Mouse (Mus musculus): ENCODE data around the gene Asic4. TPM values are rescaled to one million over a fixed set of nuclear protein-coding genes. Genes with fewer than 3 reads are reported as not detected.
A peak's percentile ranks its signal among the peaks of the same experiment; 100 is the strongest.

Asic4 gene
- polyA plus RNA-seq, 1 experiment, result 0.08 TPM

DNA sequence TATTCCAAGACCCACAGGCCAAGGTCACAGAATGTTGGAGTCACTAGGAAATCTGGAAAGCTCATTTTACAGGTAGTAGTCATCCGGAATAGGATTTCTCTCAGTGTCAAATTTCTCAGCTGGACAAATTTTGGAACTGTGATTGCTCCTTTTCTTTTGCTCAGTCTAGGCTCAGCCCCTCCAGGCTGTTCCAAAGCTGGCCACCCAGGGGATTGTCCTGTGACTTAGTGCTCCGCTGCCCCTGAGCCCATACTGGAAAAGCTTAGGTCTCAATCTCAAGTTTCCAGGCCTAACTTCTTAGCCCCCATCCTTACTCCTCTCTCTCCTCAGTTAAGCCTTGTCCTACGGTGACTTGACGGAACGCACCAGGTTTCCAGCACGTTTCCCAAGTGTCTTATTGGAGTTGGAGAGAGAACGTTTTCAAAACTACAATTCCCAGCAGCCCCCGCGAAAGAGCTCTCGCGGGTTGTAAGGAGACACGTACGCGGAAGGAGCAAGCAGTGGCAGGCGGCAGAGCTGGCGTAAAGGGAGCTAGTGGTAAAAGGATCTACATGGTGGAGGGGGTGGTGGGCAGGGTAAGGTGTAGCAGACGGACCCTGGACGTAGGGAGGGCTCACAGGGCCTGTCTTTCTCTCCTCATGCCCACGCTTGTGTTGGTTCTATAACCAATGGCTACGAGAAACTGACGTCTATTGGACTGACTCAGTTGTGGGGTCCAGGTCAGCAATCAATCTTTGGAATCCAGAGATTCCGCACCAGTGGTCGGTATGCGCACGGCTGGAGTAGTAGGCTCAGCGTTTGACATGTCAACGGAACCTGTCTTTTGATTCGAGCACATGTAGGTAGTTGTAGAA lies 14.5 kb upstream of the Asic4 start, which contains the start of gene Gmppa:
Gene Gmppa, plus strand, starts transcription at position 456 of the 854 bp plus-strand sequence.
- Histone ChIP-seq H3K4me1 (ENCODE audit: control insufficient read depth, insufficient read depth, low read length) (peaks cover 2% of the 10 kb centered on the region; the same call in 1 of the 2 replicates), H3K27me3 (replicated peaks; ENCODE audit: control insufficient read depth, insufficient read depth, low read length) (no peaks in the 10 kb centered on the region), H3K4me3 (ENCODE audit: insufficient read depth, low read depth, low read length) (peak within 1 kb of the TSS; percentile 65), H3K36me3 (ENCODE audit: control insufficient read depth, insufficient read depth, low read length) (no peaks in the 10 kb centered on the region), H3K27ac (ENCODE audit: insufficient read depth, low read depth, low read length) (peak within 1 kb of the TSS; percentile 18; the same call in 1 of the 2 replicates)
- TF ChIP-seq CTCF (conservative IDR thresholded peaks at IDR 0.05; ENCODE audit: insufficient read depth, insufficient read length, low read depth, low read length), result no peak
- peak; percentile 88 for TF ChIP-seq POLR2A (IDR thresholded peaks at IDR 0.05; ENCODE audit: low read depth, low read length)
- peak; percentile 89 for DNase-seq
- WGBS, result 3% methylated on average over 28 of the region's 28 CpGs

DNA sequence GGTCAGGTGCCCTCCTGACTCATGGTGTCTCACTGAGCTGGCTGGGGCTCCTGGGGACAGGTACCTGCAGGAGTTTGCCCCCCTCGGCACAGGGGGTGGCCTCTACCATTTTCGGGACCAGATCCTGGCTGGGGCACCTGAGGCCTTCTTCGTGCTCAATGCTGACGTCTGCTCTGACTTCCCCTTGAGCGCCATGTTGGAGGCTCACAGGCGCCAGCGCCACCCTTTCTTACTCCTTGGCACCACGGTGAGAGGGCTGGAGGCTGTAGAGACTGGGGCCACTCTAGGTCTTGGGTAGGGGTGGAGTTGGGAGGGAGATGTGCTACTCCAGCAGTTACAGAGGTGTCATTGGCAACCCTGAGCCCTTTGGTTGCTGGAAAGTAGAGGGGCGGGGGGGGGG lies 11.5 kb upstream of the Asic4 start:
- no peak overlapping the region for H3K27ac ChIP-seq (ENCODE audit: insufficient read depth, low read depth, low read length)
- peaks cover 2% of the 10 kb centered on the region; the same call in 1 of the 2 replicates for H3K4me1 ChIP-seq (ENCODE audit: control insufficient read depth, insufficient read depth, low read length)
- no peaks in the 10 kb centered on the region for H3K36me3 ChIP-seq (ENCODE audit: control insufficient read depth, insufficient read depth, low read length)
- H3K27me3 ChIP-seq (replicated peaks; ENCODE audit: control insufficient read depth, insufficient read depth, low read length), result no peaks in the 10 kb centered on the region
- 91% methylated on average over 8 of the region's 9 CpGs for WGBS
- H3K4me3 ChIP-seq (ENCODE audit: insufficient read depth, low read depth, low read length), result no peak overlapping the region
- TF ChIP-seq POLR2A (IDR thresholded peaks at IDR 0.05; ENCODE audit: low read depth, low read length) (no peak), CTCF (conservative IDR thresholded peaks at IDR 0.05; ENCODE audit: insufficient read depth, insufficient read length, low read depth, low read length) (no peak)
- no peak for DNase-seq

DNA sequence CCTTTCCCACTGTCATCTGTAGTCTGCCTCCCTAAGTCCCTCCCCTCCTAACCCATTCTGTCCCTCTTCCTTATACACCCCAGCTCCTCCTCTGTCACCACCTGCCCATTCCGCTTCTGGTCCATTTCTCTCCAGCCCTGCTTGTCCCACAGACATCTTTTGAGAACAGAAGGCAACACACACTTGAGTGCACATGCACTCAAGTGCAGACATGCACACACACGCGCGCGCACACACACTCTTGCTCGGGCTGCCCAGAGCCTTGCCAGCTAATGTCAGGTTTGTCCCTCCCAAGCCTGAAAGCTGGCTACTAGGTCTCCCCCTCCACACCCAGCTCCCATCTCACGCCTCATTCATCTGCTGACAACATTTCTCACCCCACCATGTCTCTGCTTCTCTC lies 9.6 kb upstream of the Asic4 start:
- Histone ChIP-seq H3K27ac (ENCODE audit: insufficient read depth, low read depth, low read length) (no peak overlapping the region), H3K4me3 (ENCODE audit: insufficient read depth, low read depth, low read length) (no peak overlapping the region), H3K27me3 (replicated peaks; ENCODE audit: control insufficient read depth, insufficient read depth, low read length) (no peaks in the 10 kb centered on the region), H3K4me1 (ENCODE audit: control insufficient read depth, insufficient read depth, low read length) (peaks cover under 1% of the 10 kb centered on the region; the same call in 1 of the 2 replicates), H3K36me3 (ENCODE audit: control insufficient read depth, insufficient read depth, low read length) (no peaks in the 10 kb centered on the region)
- DNase-seq, result no peak
- WGBS, result 93% methylated on average over 7 of the region's 7 CpGs
- TF ChIP-seq CTCF (conservative IDR thresholded peaks at IDR 0.05; ENCODE audit: insufficient read depth, insufficient read length, low read depth, low read length), result no peak
- TF ChIP-seq POLR2A (IDR thresholded peaks at IDR 0.05; ENCODE audit: low read depth, low read length), result no peak

DNA sequence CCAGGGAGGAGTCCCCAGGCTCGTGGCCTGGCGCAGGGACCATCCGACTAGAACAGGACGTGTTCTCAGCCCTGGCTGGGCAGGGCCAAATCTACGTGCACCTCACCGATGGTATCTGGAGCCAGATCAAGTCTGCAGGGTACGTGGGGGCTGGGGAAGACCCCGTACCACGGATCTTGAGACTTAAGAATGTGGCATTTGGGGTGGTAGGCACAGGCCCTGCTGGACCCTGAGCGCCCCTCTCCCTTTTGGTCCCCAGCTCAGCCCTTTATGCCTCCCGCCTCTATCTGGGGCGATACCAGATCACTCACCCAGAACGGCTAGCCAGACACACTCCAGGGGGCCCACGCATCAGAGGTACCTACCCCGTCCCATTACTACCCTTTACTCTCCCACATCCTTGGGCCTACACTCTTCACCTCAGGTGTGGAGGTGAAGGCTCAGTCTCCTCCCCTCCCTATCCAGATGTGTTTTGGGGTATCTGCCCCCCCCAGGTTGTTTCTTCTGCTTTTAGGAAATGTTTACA lies 8.7 kb upstream of the Asic4 start:
- H3K27ac ChIP-seq (ENCODE audit: insufficient read depth, low read depth, low read length), result no peak overlapping the region
- no peak for DNase-seq
- H3K4me3 ChIP-seq (ENCODE audit: insufficient read depth, low read depth, low read length), result no peak overlapping the region
- no peaks in the 10 kb centered on the region for H3K27me3 ChIP-seq (replicated peaks; ENCODE audit: control insufficient read depth, insufficient read depth, low read length)
- H3K36me3 ChIP-seq (ENCODE audit: control insufficient read depth, insufficient read depth, low read length), result no peaks in the 10 kb centered on the region
- TF ChIP-seq CTCF (conservative IDR thresholded peaks at IDR 0.05; ENCODE audit: insufficient read depth, insufficient read length, low read depth, low read length) (no peak), POLR2A (IDR thresholded peaks at IDR 0.05; ENCODE audit: low read depth, low read length) (no peak)
- H3K4me1 ChIP-seq (ENCODE audit: control insufficient read depth, insufficient read depth, low read length), result no peaks in the 10 kb centered on the region
- 77% methylated on average over 15 of the region's 15 CpGs for WGBS

DNA sequence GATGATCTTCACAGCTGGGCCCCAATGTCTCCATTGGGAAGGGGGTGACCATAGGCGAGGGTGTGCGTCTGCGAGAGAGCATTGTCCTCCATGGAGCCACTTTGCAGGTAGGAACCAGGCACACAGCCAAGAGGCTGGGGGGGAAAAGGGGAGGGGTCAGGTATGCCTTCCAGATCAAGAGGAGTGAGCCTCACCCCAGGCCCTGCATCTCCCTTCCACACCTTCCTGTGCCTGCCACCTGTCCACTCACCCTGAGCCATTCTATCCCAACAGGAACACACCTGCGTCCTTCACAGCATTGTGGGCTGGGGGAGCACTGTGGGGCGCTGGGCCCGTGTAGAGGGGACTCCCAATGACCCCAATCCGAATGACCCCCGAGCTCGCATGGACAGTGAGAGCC lies 8.1 kb upstream of the Asic4 start:
- TF ChIP-seq POLR2A (IDR thresholded peaks at IDR 0.05; ENCODE audit: low read depth, low read length) (no peak), CTCF (conservative IDR thresholded peaks at IDR 0.05; ENCODE audit: insufficient read depth, insufficient read length, low read depth, low read length) (no peak)
- H3K27ac ChIP-seq (ENCODE audit: insufficient read depth, low read depth, low read length), result no peak overlapping the region
- no peak for DNase-seq
- H3K4me3 ChIP-seq (ENCODE audit: insufficient read depth, low read depth, low read length), result no peak overlapping the region
- H3K36me3 ChIP-seq (ENCODE audit: control insufficient read depth, insufficient read depth, low read length), result no peaks in the 10 kb centered on the region
- WGBS, result 82% methylated on average over 9 of the region's 9 CpGs
- H3K27me3 ChIP-seq (replicated peaks; ENCODE audit: control insufficient read depth, insufficient read depth, low read length), result 0 out of 2 replicates have a peak, but pooled peaks cover 2% of the 10 kb centered on the region
- H3K4me1 ChIP-seq (ENCODE audit: control insufficient read depth, insufficient read depth, low read length), result no peaks in the 10 kb centered on the region

DNA sequence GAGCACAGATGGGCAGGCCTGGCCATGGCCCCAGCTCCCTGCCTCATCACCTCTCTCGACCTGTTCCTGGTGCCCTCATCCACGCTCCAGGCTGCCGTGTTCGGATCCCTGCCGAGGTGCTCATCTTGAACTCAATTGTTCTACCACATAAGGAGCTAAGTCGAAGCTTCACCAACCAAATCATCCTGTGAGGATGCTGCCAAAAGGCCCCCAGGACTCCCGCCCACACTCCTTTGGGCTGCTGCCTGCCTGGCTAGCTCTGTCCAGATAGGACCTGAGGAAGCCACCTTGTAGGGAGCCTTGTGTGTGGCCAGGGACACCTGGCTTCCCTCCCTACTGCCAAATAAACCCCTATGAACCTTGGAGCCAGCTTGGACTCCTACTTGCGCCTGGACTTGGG lies 7.4 kb upstream of the Asic4 start:
- Histone ChIP-seq H3K4me3 (ENCODE audit: insufficient read depth, low read depth, low read length) (no peak overlapping the region), H3K27me3 (replicated peaks; ENCODE audit: control insufficient read depth, insufficient read depth, low read length) (0 out of 2 replicates have a peak, but pooled peaks cover 2% of the 10 kb centered on the region), H3K4me1 (ENCODE audit: control insufficient read depth, insufficient read depth, low read length) (no peaks in the 10 kb centered on the region), H3K36me3 (ENCODE audit: control insufficient read depth, insufficient read depth, low read length) (no peaks in the 10 kb centered on the region), H3K27ac (ENCODE audit: insufficient read depth, low read depth, low read length) (no peak overlapping the region)
- no peak for DNase-seq
- 67% methylated on average over 8 of the region's 8 CpGs for WGBS
- TF ChIP-seq POLR2A (IDR thresholded peaks at IDR 0.05; ENCODE audit: low read depth, low read length) (no peak), CTCF (conservative IDR thresholded peaks at IDR 0.05; ENCODE audit: insufficient read depth, insufficient read length, low read depth, low read length) (no peak)

Measured in kidney, adult 2 months (tissue).